Mouse (Mus musculus): Measurements from ENCODE around the gene Aff4. TPM values are rescaled to one million over a fixed set of nuclear protein-coding genes. Genes with fewer than 3 reads are reported as not detected.

Gene Aff4
- polyA plus RNA-seq (2017; shearing (Covaris generic)) = 100 to 1,000 TPM; 129 to 157 TPM

DNA sequence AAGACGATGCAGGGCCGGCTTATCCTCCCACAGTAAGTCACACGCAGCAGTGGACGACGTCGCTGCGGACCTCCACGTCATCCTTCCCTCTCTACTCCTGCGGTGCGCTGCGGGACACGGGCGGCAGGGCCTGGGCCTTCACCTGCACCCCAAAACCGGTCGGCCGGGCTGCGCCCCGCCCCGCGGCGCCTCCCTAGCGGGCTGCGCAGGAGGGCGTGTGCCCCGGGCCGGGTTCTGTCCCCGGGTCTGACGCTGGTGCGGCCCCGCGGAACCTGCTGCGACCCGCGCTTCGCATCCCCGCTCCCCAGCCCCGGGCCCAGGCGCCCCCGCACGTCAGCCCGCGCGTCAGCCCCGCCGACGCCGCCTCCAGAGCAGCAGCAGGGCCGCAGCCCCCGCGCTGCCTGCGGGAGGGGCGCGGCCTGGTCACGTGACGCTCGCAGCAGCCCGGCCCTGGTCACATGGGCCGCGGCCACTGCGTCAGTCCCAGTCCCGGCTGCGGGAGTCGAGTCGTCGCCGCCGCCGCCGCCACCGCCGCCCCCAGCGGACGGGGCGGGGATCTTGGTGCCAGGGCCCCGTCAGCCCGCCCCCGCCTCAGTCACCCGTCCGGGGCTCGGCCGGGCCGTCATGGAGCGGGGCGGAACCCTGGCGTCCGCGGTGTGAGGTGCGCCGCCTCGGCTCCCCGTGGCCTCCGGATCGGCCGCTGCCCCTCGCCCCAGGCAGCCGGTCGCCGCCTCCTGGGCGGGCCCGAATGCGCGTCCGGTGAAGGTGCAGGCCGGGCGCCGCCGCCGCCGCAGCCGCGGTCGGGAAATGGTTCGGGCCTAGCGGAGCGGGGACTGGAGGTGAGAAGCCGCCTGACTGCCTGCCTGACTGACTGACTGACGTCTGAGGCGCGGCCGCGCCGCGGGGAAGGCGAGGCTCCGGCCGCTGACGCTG lies at the start of gene Aff4:
Aff4 (plus strand) TSS at position 543 of the 933 bp plus-strand sequence.

DNA sequence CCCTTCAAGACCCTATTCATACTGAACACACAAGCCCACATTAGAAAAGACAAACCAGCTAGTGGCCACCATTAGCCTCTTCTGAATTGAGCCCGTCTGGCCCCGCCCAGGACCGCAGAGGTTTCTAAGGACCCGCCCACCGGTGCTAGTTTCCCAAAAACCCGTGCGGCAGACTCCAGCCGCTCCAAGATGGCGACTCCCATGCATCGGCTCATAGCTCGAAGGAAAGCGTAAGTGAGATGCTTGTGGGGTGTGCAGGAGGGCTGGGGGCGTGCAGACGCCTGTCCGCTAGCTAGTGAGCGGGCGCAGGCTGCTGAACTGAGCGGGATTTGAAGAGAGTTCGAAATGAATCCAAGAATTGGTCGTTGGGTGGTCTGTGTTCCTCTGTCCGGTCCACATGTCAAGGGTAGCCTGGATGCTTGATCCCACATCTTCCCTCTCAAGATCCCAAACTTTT lies 26.1 kb upstream of the Aff4 start, which contains the start of gene Zcchc10:
Zcchc10 (plus strand) TSS at position 168 of the 457 bp plus-strand sequence.

DNA sequence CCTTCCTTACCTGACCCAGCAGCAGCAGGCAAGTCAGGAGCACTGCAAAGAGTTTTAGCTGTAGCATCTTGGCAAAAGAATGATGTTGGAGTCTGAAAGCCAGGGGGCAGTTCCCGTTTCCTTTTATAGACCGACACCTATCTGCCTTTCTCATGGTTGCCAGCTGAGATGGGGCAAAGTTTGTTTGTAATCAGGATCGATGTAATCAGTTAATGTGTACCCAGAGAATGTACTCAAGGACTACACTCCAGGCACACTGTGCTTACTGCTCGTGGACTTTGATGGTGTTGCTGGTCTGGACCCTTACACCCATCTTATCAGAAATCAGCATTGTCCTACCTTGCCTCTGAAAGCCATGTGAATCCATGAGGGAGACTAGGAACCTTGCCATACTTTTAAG lies 72.4 kb downstream of the Aff4 start, which contains the start of gene Leap2:
Leap2 (minus strand) TSS at position 135 of the 400 bp plus-strand sequence.

DNA sequence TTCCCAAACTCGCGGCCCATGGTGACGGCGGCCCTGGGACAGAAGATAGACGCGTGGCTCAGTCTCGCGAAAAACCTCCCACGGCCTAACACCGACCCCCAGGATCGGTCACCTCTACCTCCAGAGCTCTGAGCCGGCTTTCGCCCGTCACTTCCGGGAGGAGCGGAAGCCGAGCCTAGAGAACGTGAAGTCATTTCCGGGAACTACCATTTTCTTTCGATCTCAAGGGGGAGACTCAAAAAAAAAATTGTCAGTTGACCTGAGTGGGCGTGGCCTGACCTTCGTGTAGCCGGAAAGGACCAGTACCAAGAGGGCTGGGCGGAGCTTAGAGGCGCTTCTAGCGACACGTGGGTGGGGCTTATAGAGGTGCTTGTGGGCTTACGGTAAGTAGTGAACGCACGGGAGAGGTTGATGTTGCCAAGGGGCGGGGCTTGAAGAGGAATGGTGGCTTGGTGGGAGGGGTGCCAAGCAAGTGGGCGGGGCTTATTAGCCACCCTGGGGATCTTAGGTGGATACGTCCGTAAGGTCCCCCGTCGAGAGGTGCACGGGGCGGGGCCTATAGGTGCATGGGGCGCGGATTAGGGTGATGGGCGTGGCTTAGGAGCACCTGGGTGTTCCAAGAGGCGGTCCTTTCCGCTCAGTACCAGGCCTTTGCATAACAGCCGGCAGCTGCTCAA lies 80.2 kb downstream of the Aff4 start, which contains the start of the genes Uqcrq and Gdf9:
Uqcrq (minus strand) TSS at position 162 of the 677 bp plus-strand sequence.
Gdf9 (plus strand) TSS at position 354 of the 677 bp plus-strand sequence.

DNA sequence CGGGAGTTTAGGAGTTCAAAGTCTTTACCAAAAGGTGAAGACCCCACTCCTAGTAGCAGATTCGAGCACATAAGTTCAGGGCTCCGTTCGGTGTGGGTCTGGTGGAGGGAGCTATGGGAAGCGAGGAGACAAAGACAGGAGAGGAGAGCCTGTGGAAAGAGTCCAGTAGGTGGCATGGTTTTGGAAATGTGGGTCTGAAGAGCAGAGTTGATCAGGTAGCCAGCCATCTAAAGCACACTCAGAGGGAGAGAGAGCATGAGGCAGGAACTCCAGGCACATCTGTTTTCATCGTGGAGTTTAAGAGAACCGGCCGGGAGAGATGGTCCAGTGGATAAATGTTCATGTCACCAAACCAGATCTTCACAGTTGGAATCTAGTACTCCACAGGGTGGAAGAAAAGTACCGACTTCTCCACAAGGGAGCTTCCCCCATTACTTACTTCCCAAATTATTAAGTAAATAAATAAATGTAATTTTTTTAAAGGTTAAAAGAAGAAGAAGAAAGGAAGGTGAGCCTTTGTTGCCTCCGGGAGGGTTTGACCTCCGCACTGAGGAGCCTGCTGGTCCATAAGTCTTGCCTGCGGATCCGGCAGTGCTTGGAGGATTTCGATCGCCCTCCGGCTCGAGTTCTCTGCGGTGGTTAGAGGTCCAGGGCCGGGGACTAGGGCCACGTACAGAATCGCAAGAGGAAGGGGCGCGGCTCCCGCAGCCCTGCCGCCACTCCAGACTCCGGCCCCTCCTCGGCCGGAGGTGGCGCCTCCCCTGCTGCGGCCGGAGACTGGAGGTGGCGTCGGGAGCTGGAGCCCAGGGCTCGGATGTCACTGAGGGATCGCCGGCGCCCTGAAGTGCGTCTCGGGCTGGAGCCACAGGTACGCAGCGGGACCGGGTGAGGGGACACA lies 106.1 kb downstream of the Aff4 start, which contains the start of the genes Gm10447 and Shroom1:
Gm10447 (minus strand) TSS at position 637 of the 898 bp plus-strand sequence.
Shroom1 (plus strand) TSS at position 732 of the 898 bp plus-strand sequence.

DNA sequence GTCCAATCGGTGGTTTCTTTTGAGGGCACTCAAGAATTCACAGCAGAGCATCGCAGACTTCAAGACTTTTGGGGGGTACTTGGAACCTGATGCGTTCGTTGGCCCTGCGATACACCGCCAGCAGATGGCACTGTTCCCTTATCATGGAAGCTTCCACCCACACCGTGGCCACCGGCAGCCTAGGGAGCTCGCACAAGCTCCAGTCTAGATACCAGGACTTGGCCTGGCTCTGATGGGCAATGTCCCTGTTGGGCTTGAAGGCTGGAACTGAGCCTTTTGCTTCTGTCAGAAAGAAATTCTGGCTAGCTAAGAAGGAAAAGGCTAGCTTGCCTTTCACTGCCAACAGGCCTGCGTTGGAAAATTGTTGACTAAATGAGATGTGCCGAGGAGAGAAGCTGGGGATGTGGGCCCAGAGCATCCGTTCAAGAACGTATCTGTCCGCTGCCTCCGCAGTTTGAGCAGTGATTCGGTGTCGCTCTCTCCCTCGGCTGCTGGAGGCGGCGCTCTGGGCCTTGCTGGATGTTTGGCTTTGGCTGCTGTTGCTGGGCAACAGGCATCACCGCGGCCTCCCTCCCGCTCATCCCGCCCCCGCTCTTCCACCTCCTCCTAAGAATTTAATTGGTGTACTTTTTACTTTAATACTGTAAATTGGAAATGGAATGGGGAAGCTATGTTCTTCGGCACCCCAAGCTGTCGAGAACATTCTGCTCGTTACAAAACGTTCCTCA lies 119.5 kb downstream of the Aff4 start, which contains the start of gene Gm9837:
Gm9837 (minus strand) TSS at position 512 of the 728 bp plus-strand sequence.

Other genes starting within 250 kb of the Aff4 start
- gene Hspa4, start 50.4 kb upstream of the Aff4 start, polyA plus RNA-seq (2017; shearing (Covaris generic)) = 100 to 1,000 TPM; 113 to 115 TPM
- 10 to 100 TPM; 31.2 to 35.2 TPM for gene Zcchc10, start 26.2 kb upstream of the Aff4 start, polyA plus RNA-seq (2017; shearing (Covaris generic))
- not detected for gene Leap2, start 72.3 kb downstream of the Aff4 start, polyA plus RNA-seq (2017; shearing (Covaris generic))
- 100 to 1,000 TPM; 252 to 276 TPM for gene Uqcrq, start 80.0 kb downstream of the Aff4 start, polyA plus RNA-seq (2017; shearing (Covaris generic))
- gene Gdf9, start 80.2 kb downstream of the Aff4 start, polyA plus RNA-seq (2017; shearing (Covaris generic)) = 1 to 10 TPM in 1 of 2 experiments, under 1 TPM in 1; 0.24 to 3.1 TPM
- 1 to 10 TPM in 1 of 2 experiments, not detected in 1; 1.3 TPM for gene Gm10447, start 106.3 kb downstream of the Aff4 start, polyA plus RNA-seq (2017; shearing (Covaris generic))
- under 1 TPM in 1 of 2 experiments, not detected in 1; 0.37 TPM for gene Shroom1, start 106.4 kb downstream of the Aff4 start, polyA plus RNA-seq (2017; shearing (Covaris generic))
- gene Gm9837, start 119.6 kb downstream of the Aff4 start, polyA plus RNA-seq (2017; shearing (Covaris generic)) = under 1 TPM in 1 of 2 experiments, not detected in 1; 0.80 TPM
- not detected for gene Gm9945, start 129.3 kb downstream of the Aff4 start, polyA plus RNA-seq (2017; shearing (Covaris generic))
- gene Sowaha, start 129.4 kb downstream of the Aff4 start, polyA plus RNA-seq (2017; shearing (Covaris generic)) = not detected
- gene Sept8, start 168.4 kb downstream of the Aff4 start, polyA plus RNA-seq (2017; shearing (Covaris generic)) = 10 to 100 TPM in 1 of 2 experiments, 1 to 10 TPM in 1; 3.6 to 20.4 TPM
- gene Kif3a, start 216.5 kb downstream of the Aff4 start, polyA plus RNA-seq (2017; shearing (Covaris generic)) = 1 to 10 TPM; 7.6 to 7.9 TPM

All from inflammation-experienced regulatory T-cells (primary cell).